12 mouse cellular contexts compared by ENCODE assay signal in the genomic region with DNA sequence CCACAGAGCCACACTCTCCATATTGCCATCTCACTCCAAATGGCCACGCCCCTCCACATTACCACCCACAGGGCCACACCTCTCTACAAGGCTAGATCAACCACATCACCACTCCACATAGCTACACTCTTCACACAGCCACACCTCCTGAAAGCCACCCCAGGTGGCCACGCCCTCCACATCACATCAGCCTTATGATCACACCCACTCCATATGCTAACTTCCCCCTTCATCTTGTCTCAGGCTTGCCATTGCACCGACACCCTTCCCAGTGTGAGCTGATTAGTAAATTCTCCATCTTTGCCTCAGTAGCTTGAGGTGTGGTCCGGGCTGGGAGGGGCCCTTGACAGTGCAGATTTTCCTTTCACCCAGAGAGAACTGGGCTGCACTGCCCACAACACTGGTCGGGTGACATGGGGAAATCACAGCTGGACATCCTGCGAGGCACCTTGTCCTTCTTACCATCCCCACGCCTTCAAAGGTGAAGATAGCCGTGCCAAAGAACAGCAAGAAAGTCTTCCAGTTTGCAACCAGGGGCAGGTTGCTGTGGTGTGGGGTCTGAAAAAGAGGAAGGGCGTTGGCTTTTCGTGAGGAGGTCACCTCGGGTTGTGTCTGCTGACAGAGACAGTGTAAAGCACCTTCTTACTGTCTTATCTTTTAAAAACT. TPM values are rescaled to one million over a fixed set of nuclear protein-coding genes. Genes with fewer than 3 reads are reported as not detected.
DNase-seq lines count a peak whose midpoint lies in the region; ATAC-seq lines count a peak whose summit lies in the region.
"Had no signal": no experiment of that assay in that cellular context is flagged by ENCODE, and none has a peak within 500 bp of the region (broad histone marks: within the 10 kb centered on the region; RNA-seq: fewer than 3 reads in every experiment).

No protein-coding gene starts in this region.

- no peak overlapping the region for H3K4me2 ChIP-seq in limb, embryonic 15.5 days
- H3K4me2 ChIP-seq in embryonic facial prominence, embryonic 15.5 days (replicated peaks) = no peak overlapping the region
- H3K4me2 ChIP-seq in kidney, embryonic 15.5 days = no peak overlapping the region

- intact Hi-C loops in left cerebral cortex, postnatal 10 days (cut with DNase I) = no loop called here

- no peaks in the 10 kb centered on the region for H3K4me1 ChIP-seq in limb, embryonic 15.5 days
- H3K4me1 ChIP-seq in limb, embryonic 10.5 days = no peaks in the 10 kb centered on the region
- no peaks in the 10 kb centered on the region for H3K4me1 ChIP-seq in embryonic facial prominence, embryonic 15.5 days
- no peaks in the 10 kb centered on the region for H3K4me1 ChIP-seq in kidney, embryonic 15.5 days

- H3K9ac ChIP-seq in limb, embryonic 15.5 days = no peak overlapping the region
- H3K9ac ChIP-seq in embryonic facial prominence, embryonic 15.5 days = no peak overlapping the region
- no peak overlapping the region for H3K9ac ChIP-seq in kidney, embryonic 15.5 days

- no peak overlapping the region for H3K27ac ChIP-seq in limb, embryonic 15.5 days
- no peak overlapping the region for H3K27ac ChIP-seq in limb, embryonic 10.5 days
- no peak overlapping the region for H3K27ac ChIP-seq in embryonic facial prominence, embryonic 15.5 days (replicated peaks)
- no peak overlapping the region for H3K27ac ChIP-seq in kidney, embryonic 15.5 days
- H3K27ac ChIP-seq: hindbrain, postnatal 0 days had no signal

- peak; percentile 69; the same call in 1 of the 2 replicates for ATAC-seq in limb, embryonic 15.5 days (ENCODE audit: insufficient number of reproducible peaks, low FRiP score, low TSS enrichment, low read depth)
- peak; percentile 51; the same call in 1 of the 2 replicates for ATAC-seq in embryonic facial prominence, embryonic 15.5 days (ENCODE audit: insufficient number of reproducible peaks, low FRiP score, low TSS enrichment, low read depth)
- peak; percentile 97 for ATAC-seq in megakaryocyte, adult 5-6 weeks (ENCODE audit: poor library complexity, severe bottlenecking)
- ATAC-seq in kidney, embryonic 15.5 days (replicated peaks; ENCODE audit: low FRiP score) = no peak; the same call in 1 of the 2 replicates
- ATAC-seq: hindbrain, postnatal 0 days had no signal

- no peak overlapping the region for H3K4me3 ChIP-seq in limb, embryonic 15.5 days
- H3K4me3 ChIP-seq in limb, embryonic 10.5 days = no peak overlapping the region
- H3K4me3 ChIP-seq in embryonic facial prominence, embryonic 15.5 days (replicated peaks) = no peak overlapping the region
- H3K4me3 ChIP-seq in kidney, embryonic 15.5 days (replicated peaks) = no peak overlapping the region

- no peaks in the 10 kb centered on the region for H3K9me3 ChIP-seq in limb, embryonic 15.5 days
- no peaks in the 10 kb centered on the region for H3K9me3 ChIP-seq in limb, embryonic 10.5 days (replicated peaks)
- no peaks in the 10 kb centered on the region for H3K9me3 ChIP-seq in embryonic facial prominence, embryonic 15.5 days (replicated peaks)
- H3K9me3 ChIP-seq in kidney, embryonic 15.5 days (replicated peaks) = no peaks in the 10 kb centered on the region

- DNase-seq in limb, embryonic 10.5 days (ENCODE audit: low spot score) = no peak
- peak; percentile 22 for DNase-seq in thymus, postnatal 0 days (ENCODE audit: low spot score)
- no peak for DNase-seq in left cerebral cortex, postnatal 10 days (ENCODE audit: extremely low spot score in 1 of 2, low spot score in 2 of 2)
- no peak for DNase-seq in testis, postnatal 10 days (ENCODE audit: low spot score)
- DNase-seq: gastrocnemius, postnatal 36 days; retina, postnatal 1 day had no signal

- H3K36me3 ChIP-seq in limb, embryonic 15.5 days = no peaks in the 10 kb centered on the region
- no peaks in the 10 kb centered on the region for H3K36me3 ChIP-seq in limb, embryonic 10.5 days
- H3K36me3 ChIP-seq in embryonic facial prominence, embryonic 15.5 days = no peaks in the 10 kb centered on the region
- no peaks in the 10 kb centered on the region for H3K36me3 ChIP-seq in kidney, embryonic 15.5 days

- no peaks in the 10 kb centered on the region for H3K27me3 ChIP-seq in limb, embryonic 15.5 days
- H3K27me3 ChIP-seq in limb, embryonic 10.5 days (ENCODE audit: low read depth, poor library complexity, severe bottlenecking) = no peaks in the 10 kb centered on the region
- H3K27me3 ChIP-seq in embryonic facial prominence, embryonic 15.5 days = no peaks in the 10 kb centered on the region
- H3K27me3 ChIP-seq in kidney, embryonic 15.5 days = no peaks in the 10 kb centered on the region

- WGBS in limb, embryonic 15.5 days = 84% methylated on average over 11 of the region's 11 CpGs
- 88% methylated on average over 11 of the region's 11 CpGs for WGBS in limb, embryonic 10.5 days
- WGBS in embryonic facial prominence, embryonic 15.5 days = 83% methylated on average over 11 of the region's 11 CpGs
- WGBS in kidney, embryonic 15.5 days = 88% methylated on average over 11 of the region's 11 CpGs

RNA-seq across cellular contexts. Expression of gene Slc36a3, which starts 20.3 kb away (rescaled TPM):
- polyA plus RNA-seq in limb, embryonic 15.5 days (2015; fragmentation: Nextera tagmentation; extraction: Ambion mirVana) = not detected in 2 replicates
- polyA plus RNA-seq in limb, embryonic 10.5 days (2016; fragmentation: Nextera tagmentation; extraction: Ambion mirVana) = not detected in 2 replicates
- not detected in 2 replicates for polyA plus RNA-seq in embryonic facial prominence, embryonic 15.5 days (2015; fragmentation: Nextera tagmentation; extraction: Ambion mirVana)
- 0.07 and 0.09 TPM in 2 replicates for total RNA-seq in megakaryocyte, adult 5-6 weeks (2015)
- not detected in 2 replicates for total RNA-seq in megakaryocyte, adult 5-6 weeks (2017)
- 0.08 and 0.18 TPM in 2 replicates for polyA plus RNA-seq in thymus, postnatal 0 days (2015; fragmentation: Nextera tagmentation; extraction: Ambion mirVana)
- total RNA-seq in left cerebral cortex, postnatal 10 days (2021) = not detected
- polyA plus RNA-seq in kidney, embryonic 15.5 days (2015; fragmentation: Nextera tagmentation; extraction: Ambion mirVana) = not detected in 2 replicates
- total RNA-seq: gastrocnemius, postnatal 36 days; hindbrain, postnatal 0 days had no signal
- polyA plus RNA-seq: hindbrain, postnatal 0 days; lung, embryonic 16.5 days had no signal

RNA-seq across cellular contexts. Expression of gene Gm2a, which starts 33.3 kb away (rescaled TPM):
- 38.9 and 43.1 TPM in 2 replicates for polyA plus RNA-seq in limb, embryonic 15.5 days (2015; fragmentation: Nextera tagmentation; extraction: Ambion mirVana)
- polyA plus RNA-seq in limb, embryonic 10.5 days (2016; fragmentation: Nextera tagmentation; extraction: Ambion mirVana) = 4.5 and 7.2 TPM in 2 replicates
- polyA plus RNA-seq in embryonic facial prominence, embryonic 15.5 days (2015; fragmentation: Nextera tagmentation; extraction: Ambion mirVana) = 29.2 and 31.8 TPM in 2 replicates
- 242 and 244 TPM in 2 replicates for total RNA-seq in megakaryocyte, adult 5-6 weeks (2015)
- total RNA-seq in megakaryocyte, adult 5-6 weeks (2017) = 179 and 191 TPM in 2 replicates
- polyA plus RNA-seq in thymus, postnatal 0 days (2015; fragmentation: Nextera tagmentation; extraction: Ambion mirVana) = 27.4 and 30.4 TPM in 2 replicates
- total RNA-seq in left cerebral cortex, postnatal 10 days (2021) = 10 to 100 TPM; 43.8 to 45.2 TPM
- 32.7 and 32.9 TPM in 2 replicates for polyA plus RNA-seq in kidney, embryonic 15.5 days (2015; fragmentation: Nextera tagmentation; extraction: Ambion mirVana)

RNA-seq across cellular contexts. Expression of gene Ccdc69, which starts 53.3 kb away (rescaled TPM):
- polyA plus RNA-seq in limb, embryonic 15.5 days (2015; fragmentation: Nextera tagmentation; extraction: Ambion mirVana) = 1.7 and 3.8 TPM in 2 replicates
- polyA plus RNA-seq in limb, embryonic 10.5 days (2016; fragmentation: Nextera tagmentation; extraction: Ambion mirVana) = 0.61 and 0.85 TPM in 2 replicates
- polyA plus RNA-seq in embryonic facial prominence, embryonic 15.5 days (2015; fragmentation: Nextera tagmentation; extraction: Ambion mirVana) = 1.8 and 2.4 TPM in 2 replicates
- total RNA-seq in megakaryocyte, adult 5-6 weeks (2015) = 35.5 and 36.2 TPM in 2 replicates
- total RNA-seq in megakaryocyte, adult 5-6 weeks (2017) = 32.6 and 35.6 TPM in 2 replicates
- polyA plus RNA-seq in thymus, postnatal 0 days (2015; fragmentation: Nextera tagmentation; extraction: Ambion mirVana) = 25.4 and 26.8 TPM in 2 replicates
- under 1 TPM; 0.36 to 0.56 TPM for total RNA-seq in left cerebral cortex, postnatal 10 days (2021)
- 3.2 and 3.3 TPM in 2 replicates for polyA plus RNA-seq in kidney, embryonic 15.5 days (2015; fragmentation: Nextera tagmentation; extraction: Ambion mirVana)
- total RNA-seq: hindbrain, postnatal 0 days had no signal

RNA-seq across cellular contexts. Expression of gene Slc36a2, which starts 53.7 kb away (rescaled TPM):
- 2.1 and 3.6 TPM in 2 replicates for polyA plus RNA-seq in limb, embryonic 15.5 days (2015; fragmentation: Nextera tagmentation; extraction: Ambion mirVana)
- polyA plus RNA-seq in limb, embryonic 10.5 days (2016; fragmentation: Nextera tagmentation; extraction: Ambion mirVana) = 0.06 and 0.29 TPM in 2 replicates
- 3.7 and 4.0 TPM in 2 replicates for polyA plus RNA-seq in embryonic facial prominence, embryonic 15.5 days (2015; fragmentation: Nextera tagmentation; extraction: Ambion mirVana)
- total RNA-seq in megakaryocyte, adult 5-6 weeks (2015) = 0.21 and 0.25 TPM in 2 replicates
- 0.04 and 0.29 TPM in 2 replicates for total RNA-seq in megakaryocyte, adult 5-6 weeks (2017)
- polyA plus RNA-seq in thymus, postnatal 0 days (2015; fragmentation: Nextera tagmentation; extraction: Ambion mirVana) = 0.24 and 0.53 TPM in 2 replicates
- total RNA-seq in left cerebral cortex, postnatal 10 days (2021) = under 1 TPM; 0.17 to 0.63 TPM
- polyA plus RNA-seq in kidney, embryonic 15.5 days (2015; fragmentation: Nextera tagmentation; extraction: Ambion mirVana) = 0.83 and 2.4 TPM in 2 replicates
